Mouse (Mus musculus) myocyte (in vitro differentiated cells): ENCODE results near the gene Nup210. TPM values are rescaled to one million over a fixed set of nuclear protein-coding genes. Genes with fewer than 3 reads are reported as not detected.

ENCODE experiments used
- H3K27me3 ChIP-seq: one replicate; pipeline ENCODE4 v1.6.1; 2011; ENCODE audit not compliant: control insufficient read depth, insufficient read depth, insufficient read length
- H3K36me3 ChIP-seq: one replicate; pipeline ENCODE4 v1.6.1; 2011; ENCODE audit not compliant: control insufficient read depth, insufficient read depth
- H3K4me2 ChIP-seq: one replicate; pipeline ENCODE4 v1.6.1; 2011; ENCODE audit warnings: low read depth, control low read depth
- H3K4me3 ChIP-seq: one replicate; pipeline ENCODE4 v1.5.1; 2011; ENCODE audit warnings: mild to moderate bottlenecking, control low read depth, moderate library complexity
- H3K79me2 ChIP-seq: one replicate; pipeline ENCODE4 v1.6.1; 2011; ENCODE audit not compliant: control insufficient read depth, insufficient read depth
- H3ac ChIP-seq: one replicate; pipeline ENCODE4 v1.6.1; 2011; ENCODE audit not compliant: control insufficient read depth, insufficient read length
- CEBPB ChIP-seq: IDR thresholded peaks from 2 replicates; pipeline ENCODE4 v1.6.1; 2011; ENCODE audit warnings: mild to moderate bottlenecking, moderate library complexity; ENCODE audit not compliant: poor library complexity, insufficient read depth, severe bottlenecking
- E2F4 ChIP-seq: IDR thresholded peaks from one replicate; pipeline ENCODE4 v1.6.1; 2011; ENCODE audit warnings: mild to moderate bottlenecking, control low read depth, moderate library complexity; ENCODE audit not compliant: insufficient read depth
- MAX ChIP-seq: IDR thresholded peaks from one replicate; pipeline ENCODE4 v1.6.1; 2011; ENCODE audit warnings: low read depth, mild to moderate bottlenecking, control low read depth
- MYOD1 ChIP-seq, 3 experiments: IDR thresholded peaks; one replicate each; pipeline ENCODE4 v1.6.1; 2011; ENCODE audit warnings: control low read depth in 2 of 3, low read depth in 2 of 3, mild to moderate bottlenecking in 2 of 3, moderate library complexity in 1 of 3; ENCODE audit not compliant: insufficient read length in 2 of 3, control insufficient read depth in 1 of 3
- MYOG ChIP-seq, 3 experiments: IDR thresholded peaks; one replicate each; pipeline ENCODE4 v1.6.1; 2011; ENCODE audit warnings: control low read depth in 2 of 3, low read depth in 2 of 3, mild to moderate bottlenecking in 2 of 3; ENCODE audit not compliant: insufficient read length in 2 of 3, control insufficient read depth in 1 of 3, insufficient read depth in 1 of 3
- POLR2A ChIP-seq: IDR thresholded peaks from one replicate; pipeline ENCODE4 v1.6.1; 2011; ENCODE audit warnings: low read depth, mild to moderate bottlenecking, control low read depth, moderate library complexity; ENCODE audit not compliant: insufficient read length
- POLR2AphosphoS2 ChIP-seq: IDR thresholded peaks from one replicate; pipeline ENCODE4 v1.6.1; 2011; ENCODE audit warnings: low read depth, control low read depth; ENCODE audit not compliant: insufficient read length
- REST ChIP-seq: IDR thresholded peaks from one replicate; pipeline ENCODE4 v1.6.1; 2011; ENCODE audit warnings: mild to moderate bottlenecking, control low read depth, moderate library complexity; ENCODE audit not compliant: insufficient read depth, insufficient read length
- SRF ChIP-seq: IDR thresholded peaks from one replicate; pipeline ENCODE4 v1.6.1; 2011; ENCODE audit warnings: low read depth; ENCODE audit not compliant: control insufficient read depth, insufficient read length
- TCF12 ChIP-seq: IDR thresholded peaks from one replicate; pipeline ENCODE4 v1.6.1; 2011; ENCODE audit warnings: mild to moderate bottlenecking, control low read depth; ENCODE audit not compliant: poor library complexity, insufficient read depth, severe bottlenecking
- TCF3 ChIP-seq: IDR thresholded peaks from one replicate; pipeline ENCODE4 v1.6.1; 2011; ENCODE audit warnings: low read depth, control low read depth; ENCODE audit not compliant: insufficient read length
- USF1 ChIP-seq: IDR thresholded peaks from one replicate; pipeline ENCODE4 v1.6.1; 2011; ENCODE audit warnings: low read depth, mild to moderate bottlenecking, control low read depth, moderate library complexity
- polyA plus RNA-seq: library from polyadenylated mRNA; unstranded; fragments of >200 nt; fragmentation: generic; extraction: Trizol; gene quantifications from one replicate; pipeline ENCODE4 v1.2.1, GENCODE M21; 2012; ENCODE audit warnings: missing spikeins

Gene Nup210
- polyA plus RNA-seq, 1 experiment, result 0.31 TPM

- no peak overlapping the region for H3ac ChIP-seq
- H3K79me2 ChIP-seq, result no peaks in the 10 kb centered on the region
- no peak overlapping the region for H3K4me2 ChIP-seq
- H3K27me3 ChIP-seq, result no peaks in the 10 kb centered on the region
- no peak overlapping the region for H3K4me3 ChIP-seq
- H3K36me3 ChIP-seq, result no peaks in the 10 kb centered on the region
- TF ChIP-seq POLR2A (no peak), POLR2AphosphoS2 (no peak), CEBPB (no peak), TCF3 (no peak), USF1 (no peak), TCF12 (no peak), E2F4 (no peak), SRF (no peak), REST (no peak), MYOG (IDR thresholded peaks at IDR 0.05; ENCODE audit: control insufficient read depth in 1 of 3, insufficient read depth in 1 of 3, insufficient read length in 2 of 3, low read depth in 2 of 3) (no peak), MAX (no peak), MYOD1 (IDR thresholded peaks at IDR 0.05; ENCODE audit: control insufficient read depth in 1 of 3, insufficient read length in 2 of 3, low read depth in 2 of 3) (no peak)
These were observed 109.4 kb downstream of the Nup210 start for GRCm38 (mm10) chr6:91007207-91007606.

GRCm38 (mm10) chr6:91004157-91004556, 112.5 kb downstream of the Nup210 start:
- no peak overlapping the region for H3K4me3 ChIP-seq
- no peak overlapping the region for H3K4me2 ChIP-seq

GRCm38 (mm10) chr6:91003310-91003995, 113.2 kb downstream of the Nup210 start:
- Histone ChIP-seq H3K36me3 (no peaks in the 10 kb centered on the region), H3ac (no peak overlapping the region), H3K4me3 (no peak overlapping the region), H3K79me2 (no peaks in the 10 kb centered on the region), H3K4me2 (no peak overlapping the region), H3K27me3 (no peaks in the 10 kb centered on the region)
- TF ChIP-seq MAX (no peak), TCF3 (no peak), MYOD1 (IDR thresholded peaks at IDR 0.05; ENCODE audit: control insufficient read depth in 1 of 3, insufficient read length in 2 of 3, low read depth in 2 of 3) (no peak), USF1 (no peak), CEBPB (no peak), POLR2A (no peak), REST (no peak), E2F4 (no peak), POLR2AphosphoS2 (no peak), MYOG (IDR thresholded peaks at IDR 0.05; ENCODE audit: control insufficient read depth in 1 of 3, insufficient read depth in 1 of 3, insufficient read length in 2 of 3, low read depth in 2 of 3) (no peak), SRF (no peak), TCF12 (no peak)

More at GRCm38 (mm10) chr6:91004157-91004556, 112.5 kb downstream of the Nup210 start:
- Histone ChIP-seq H3K79me2 (no peaks in the 10 kb centered on the region), H3ac (no peak overlapping the region), H3K27me3 (no peaks in the 10 kb centered on the region), H3K36me3 (no peaks in the 10 kb centered on the region)
- TF ChIP-seq MAX (no peak), REST (no peak), E2F4 (no peak), USF1 (no peak), MYOG (IDR thresholded peaks at IDR 0.05; ENCODE audit: control insufficient read depth in 1 of 3, insufficient read depth in 1 of 3, insufficient read length in 2 of 3, low read depth in 2 of 3) (no peak), CEBPB (no peak), POLR2A (no peak), TCF12 (no peak), POLR2AphosphoS2 (no peak), SRF (no peak), TCF3 (no peak), MYOD1 (IDR thresholded peaks at IDR 0.05; ENCODE audit: control insufficient read depth in 1 of 3, insufficient read length in 2 of 3, low read depth in 2 of 3) (no peak)

- no peak overlapping the region for H3K4me2 ChIP-seq
- H3K27me3 ChIP-seq, result no peaks in the 10 kb centered on the region
- no peak overlapping the region for H3K4me3 ChIP-seq
- TF ChIP-seq POLR2A (no peak), TCF12 (no peak), TCF3 (no peak), CEBPB (no peak), SRF (no peak), MYOD1 (IDR thresholded peaks at IDR 0.05; ENCODE audit: control insufficient read depth in 1 of 3, insufficient read length in 2 of 3, low read depth in 2 of 3) (no peak), POLR2AphosphoS2 (no peak), MAX (no peak)
- H3K36me3 ChIP-seq, result no peaks in the 10 kb centered on the region
- no peak overlapping the region for H3ac ChIP-seq
- no peaks in the 10 kb centered on the region for H3K79me2 ChIP-seq
These were observed 115.1 kb downstream of the Nup210 start for GRCm38 (mm10) chr6:91001566-91001965.
